Mouse (Mus musculus): Measurements from ENCODE around the gene Lrfn3.

DNA sequence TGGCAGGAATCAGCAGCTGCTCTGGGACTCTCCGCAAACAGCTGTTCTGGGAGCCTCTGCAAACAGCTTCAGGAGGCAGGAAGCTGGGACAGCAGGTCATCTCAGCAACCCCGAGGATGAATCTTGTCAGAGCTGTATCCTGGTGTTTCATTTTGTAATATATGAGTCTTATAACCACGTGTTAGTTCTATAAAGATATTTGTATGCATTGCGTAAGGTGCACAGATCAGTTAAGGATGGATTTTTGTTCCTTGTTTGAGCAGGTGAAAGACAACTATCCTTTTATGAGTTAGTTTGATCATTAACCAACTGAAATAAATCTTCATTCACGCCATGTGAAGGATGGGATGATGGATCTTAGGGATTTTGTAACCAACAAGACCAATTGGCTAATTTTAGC, 17.5 kb upstream of the Lrfn3 start:
- TF ChIP-seq CTCF (IDR thresholded peaks at IDR 0.05; ENCODE audit: borderline replicate concordance, control insufficient read depth, extremely low read depth, insufficient read depth, low read length, poor library complexity): no peak
- TF ChIP-seq POLR2A (IDR thresholded peaks at IDR 0.05; ENCODE audit: control insufficient read depth, extremely low read depth, insufficient read depth, low read length, poor library complexity): no peak

Measured in thymus, adult 2 months (tissue).